Mouse (Mus musculus) urinary bladder, postnatal 4 days (tissue): ENCODE measurements at regions not wholly inside any gene's neighbourhood (a gene's known extent, or its start where the extent isn't known, plus 50 kb on each side); places are given as distances from the start of the nearest gene placed in this dataset.
A peak's percentile ranks its signal among the peaks of the same experiment; 100 is the strongest.

ENCODE experiments used
- DNase-seq, 2 experiments: peaks; one replicate each; pipeline ENCODE4 v3.0.0; 2021 to 2022; ENCODE audit warnings: low spot score in 2 of 2

- DNase-seq: no peak
Observed at GRCm38 (mm10) chr12:92509494-92509893, 660.5 kb upstream of the Sel1l start.

GRCm38 (mm10) chr12:92508796-92509489, 660.0 kb upstream of the Sel1l start:
- DNase-seq: no peak

- DNase-seq: no peak
Observed at GRCm38 (mm10) chr12:92483984-92484383, 635.0 kb upstream of the Sel1l start.

- no peak for DNase-seq
Observed at GRCm38 (mm10) chr12:92474293-92475062, 625.5 kb upstream of the Sel1l start.

GRCm38 (mm10) chr12:92451110-92451818, 602.3 kb upstream of the Sel1l start:
- no peak for DNase-seq

GRCm38 (mm10) chr12:92418458-92418857, 569.5 kb upstream of the Sel1l start:
- DNase-seq: no peak

- DNase-seq: no peak
Observed at GRCm38 (mm10) chr12:92405506-92405905, 556.5 kb upstream of the Sel1l start.

- DNase-seq: no peak
Observed at GRCm38 (mm10) chr12:92400987-92401386, 552.0 kb upstream of the Sel1l start.

- DNase-seq: no peak
Observed at GRCm38 (mm10) chr12:92386195-92386594, 537.2 kb upstream of the Sel1l start.

GRCm38 (mm10) chr12:92384266-92384937, 535.4 kb upstream of the Sel1l start:
- no peak for DNase-seq

- DNase-seq: no peak
Observed at GRCm38 (mm10) chr12:92379130-92379529, 530.2 kb upstream of the Sel1l start.

- DNase-seq: no peak
Observed at GRCm38 (mm10) chr12:92365926-92366325, 517.0 kb upstream of the Sel1l start.

GRCm38 (mm10) chr12:92353386-92354257, 504.7 kb upstream of the Sel1l start:
- no peak for DNase-seq

GRCm38 (mm10) chr12:92318241-92318640, 469.3 kb upstream of the Sel1l start:
- DNase-seq: no peak

GRCm38 (mm10) chr12:92317609-92318008, 468.7 kb upstream of the Sel1l start:
- no peak for DNase-seq

- DNase-seq: no peak
Observed at GRCm38 (mm10) chr12:92316285-92316684, 467.3 kb upstream of the Sel1l start.

- DNase-seq: no peak
Observed at GRCm38 (mm10) chr12:92315820-92316219, 466.9 kb upstream of the Sel1l start.

GRCm38 (mm10) chr12:92302951-92303591, 454.1 kb upstream of the Sel1l start:
- peak; percentile 26 to 62 for DNase-seq

GRCm38 (mm10) chr12:92294887-92295286, 445.9 kb upstream of the Sel1l start:
- DNase-seq: no peak

- DNase-seq: no peak
Observed at GRCm38 (mm10) chr12:92293341-92293720, 444.4 kb upstream of the Sel1l start.
